Mouse (Mus musculus) 3T3-L1 (cell line): ENCODE results near the gene Pola2.

Experiments used
- DNase-seq: peaks from one replicate; pipeline ENCODE4 v3.0.0-alpha.2; 2015; ENCODE audit warnings: low read depth, low spot score

The Pola2 gene

GRCm38 (mm10) chr19:5965280-5965679, 1.3 kb upstream of the Pola2 start:
- DNase-seq: peak; percentile 97

- no peak for DNase-seq
Observed at GRCm38 (mm10) chr19:5964804-5965203, 802 bp upstream of the Pola2 start.

GRCm38 (mm10) chr19:5962651-5963050, 1.4 kb downstream of the Pola2 start:
- peak; percentile 80 for DNase-seq

- no peak for DNase-seq
Observed at GRCm38 (mm10) chr19:5957371-5957770, 6.6 kb downstream of the Pola2 start.

GRCm38 (mm10) chr19:5956685-5957084, 7.3 kb downstream of the Pola2 start:
- DNase-seq: peak; percentile 98

GRCm38 (mm10) chr19:5955704-5956670, 8.0 kb downstream of the Pola2 start:
- peak; percentile 97 for DNase-seq

GRCm38 (mm10) chr19:5954936-5955335, 9.1 kb downstream of the Pola2 start:
- no peak for DNase-seq

- DNase-seq: peak; percentile 42
Observed at GRCm38 (mm10) chr19:5954031-5954710, 9.8 kb downstream of the Pola2 start.

GRCm38 (mm10) chr19:5953201-5953770, 10.7 kb downstream of the Pola2 start:
- DNase-seq: no peak

GRCm38 (mm10) chr19:5952071-5952691, 11.8 kb downstream of the Pola2 start:
- DNase-seq: no peak

- DNase-seq: no peak
Observed at GRCm38 (mm10) chr19:5951631-5952030, 12.4 kb downstream of the Pola2 start.

GRCm38 (mm10) chr19:5950218-5950617, 13.8 kb downstream of the Pola2 start:
- no peak for DNase-seq

GRCm38 (mm10) chr19:5945891-5946290, 18.1 kb downstream of the Pola2 start:
- DNase-seq: no peak

- peak; percentile 99 for DNase-seq
Observed at GRCm38 (mm10) chr19:5945027-5945426, 19.0 kb downstream of the Pola2 start.

- DNase-seq: no peak
Observed at GRCm38 (mm10) chr19:5944145-5944544, 19.9 kb downstream of the Pola2 start.

GRCm38 (mm10) chr19:5943404-5943803, 20.6 kb downstream of the Pola2 start:
- no peak for DNase-seq

- no peak for DNase-seq
Observed at GRCm38 (mm10) chr19:5942581-5942980, 21.4 kb downstream of the Pola2 start.

GRCm38 (mm10) chr19:5940656-5941055, 23.3 kb downstream of the Pola2 start:
- DNase-seq: no peak

GRCm38 (mm10) chr19:5940173-5940572, 23.8 kb downstream of the Pola2 start:
- peak; percentile 100 for DNase-seq

- no peak for DNase-seq
Observed at GRCm38 (mm10) chr19:5939715-5940114, 24.3 kb downstream of the Pola2 start.

GRCm38 (mm10) chr19:5938516-5938915, 25.5 kb downstream of the Pola2 start:
- no peak for DNase-seq
